Mouse (Mus musculus) CH12.LX (cell line): Measurements from ENCODE around the gene Pck2. TPM values are rescaled to one million over a fixed set of nuclear protein-coding genes. Genes with fewer than 3 reads are reported as not detected.

Source experiments
- DNase-seq: peaks from one replicate; pipeline ENCODE4 v3.0.0-alpha.2; 2013; ENCODE audit errors: extremely low read depth
- H3K27ac ChIP-seq: 2 replicates; pipeline ENCODE4 v1.5.1; 2012; ENCODE audit warnings: low read depth, mild to moderate bottlenecking, control low read depth, moderate library complexity; ENCODE audit not compliant: insufficient read depth
- H3K27me3 ChIP-seq: replicated peaks from 2 replicates; pipeline ENCODE3; 2012; ENCODE audit warnings: inconsistent platforms
- H3K36me3 ChIP-seq, 2 experiments: replicated peaks in 1 of 2; 2 replicates each; pipeline versions ENCODE3 to v1.6.1; 2012; ENCODE audit warnings: inconsistent platforms in 1 of 2, low read length in 1 of 2, mild to moderate bottlenecking in 1 of 2, mixed read lengths in 1 of 2, moderate library complexity in 1 of 2; ENCODE audit not compliant: control insufficient read depth in 1 of 2, insufficient read depth in 1 of 2
- H3K4me1 ChIP-seq, 2 experiments: 2 replicates each; pipeline ENCODE4 v1.6.1; 2012; ENCODE audit warnings: inconsistent platforms in 1 of 2, moderate library complexity in 1 of 2; ENCODE audit not compliant: insufficient read depth in 2 of 2, control insufficient read depth in 1 of 2
- H3K4me2 ChIP-seq: 2 replicates; pipeline ENCODE4 v1.6.1; 2012; ENCODE audit warnings: low read depth, mild to moderate bottlenecking, control low read depth; ENCODE audit not compliant: poor library complexity, insufficient read depth, severe bottlenecking
- H3K4me3 ChIP-seq, 3 experiments: fragments of 150-350 bp in 1 of 3; sonication (generic) in 1 of 3; replicated peaks in 1 of 3; 2 replicates each; pipeline versions ENCODE3 to v1.5.1; 2011 to 2012; ENCODE audit warnings: low read depth in 2 of 3, low read length in 2 of 3, mild to moderate bottlenecking in 2 of 3, moderate library complexity in 2 of 3, control low read depth in 1 of 3, improper control_type of control experiment in 1 of 3, inconsistent platforms in 1 of 3, mixed read lengths in 1 of 3; ENCODE audit not compliant: poor library complexity in 1 of 3
- H3K79me2 ChIP-seq: replicated peaks from 2 replicates; pipeline ENCODE4 v1.6.1; 2012; ENCODE audit warnings: mild to moderate bottlenecking, moderate library complexity; ENCODE audit not compliant: control insufficient read depth, poor library complexity, insufficient read depth, severe bottlenecking; ENCODE audit errors: extremely low read depth
- H3K9ac ChIP-seq: 2 replicates; pipeline ENCODE4 v1.6.1; 2012; ENCODE audit warnings: low read depth, mild to moderate bottlenecking, control low read depth, moderate library complexity; ENCODE audit not compliant: insufficient read depth
- H3K9me3 ChIP-seq: replicated peaks from 2 replicates; pipeline ENCODE3; 2012; ENCODE audit warnings: low read length, inconsistent platforms, mixed read lengths
- BHLHE40 ChIP-seq: IDR thresholded peaks from 2 replicates; pipeline ENCODE4 v1.6.1; 2011; ENCODE audit warnings: mild to moderate bottlenecking, low read depth, low read length, improper control_type of control experiment
- CHD1 ChIP-seq: IDR thresholded peaks from 2 replicates; pipeline ENCODE4 v1.6.1; 2012; ENCODE audit warnings: low read depth, low read length, improper control_type of control experiment, inconsistent platforms
- CHD2 ChIP-seq: IDR thresholded peaks from 2 replicates; pipeline ENCODE4 v1.6.1; 2011; ENCODE audit warnings: low read length, improper control_type of control experiment
- CTCF ChIP-seq, 2 experiments: IDR thresholded peaks in 1 of 2; conservative IDR thresholded peaks in 1 of 2; 2 replicates each; pipeline ENCODE4 v1.5.1; 2011 to 2012; ENCODE audit warnings: low read depth in 2 of 2, low read length in 2 of 2, improper control_type of control experiment in 1 of 2, inconsistent platforms in 1 of 2, mild to moderate bottlenecking in 1 of 2, moderate library complexity in 1 of 2
- E2F4 ChIP-seq: IDR thresholded peaks from 2 replicates; pipeline ENCODE4 v1.6.1; 2011; ENCODE audit warnings: low read depth, low read length, improper control_type of control experiment; ENCODE audit not compliant: insufficient replicate concordance
- ELF1 ChIP-seq: IDR thresholded peaks from 2 replicates; pipeline ENCODE4 v1.6.1; 2014; ENCODE audit warnings: low read depth, mild to moderate bottlenecking, inconsistent platforms, low read length, improper control_type of control experiment
- EP300 ChIP-seq: IDR thresholded peaks from 2 replicates; pipeline ENCODE4 v1.6.1; 2011; ENCODE audit warnings: low read length, improper control_type of control experiment
- ETS1 ChIP-seq: conservative IDR thresholded peaks from 2 replicates; pipeline ENCODE4 v1.6.1; 2012; ENCODE audit warnings: low read depth, mild to moderate bottlenecking, inconsistent platforms, low read length, improper control_type of control experiment, moderate library complexity
- GABPA ChIP-seq: IDR thresholded peaks from 2 replicates; pipeline ENCODE4 v1.6.1; 2012; ENCODE audit warnings: low read depth, low read length, improper control_type of control experiment, inconsistent platforms; ENCODE audit not compliant: insufficient replicate concordance
- HCFC1 ChIP-seq: IDR thresholded peaks from 2 replicates; pipeline ENCODE4 v1.6.1; 2012; ENCODE audit warnings: low read depth, mild to moderate bottlenecking, inconsistent platforms, low read length, improper control_type of control experiment
- IRF4 ChIP-seq: IDR thresholded peaks from 2 replicates; pipeline ENCODE4 v1.6.1; 2014; ENCODE audit warnings: low read depth, mild to moderate bottlenecking, inconsistent platforms, low read length, improper control_type of control experiment
- JUN ChIP-seq: IDR thresholded peaks from 2 replicates; pipeline ENCODE4 v1.6.1; 2011; ENCODE audit warnings: low read depth, mild to moderate bottlenecking, low read length, improper control_type of control experiment, moderate library complexity; ENCODE audit not compliant: insufficient read depth
- JUND ChIP-seq: conservative IDR thresholded peaks from 2 replicates; pipeline ENCODE4 v1.6.1; 2011; ENCODE audit warnings: low read depth, low read length, improper control_type of control experiment
- KAT2A ChIP-seq: IDR thresholded peaks from 2 replicates; pipeline ENCODE4 v1.6.1; 2012; ENCODE audit warnings: low read length, improper control_type of control experiment, inconsistent platforms; ENCODE audit not compliant: insufficient replicate concordance
- MAFK ChIP-seq: IDR thresholded peaks from 2 replicates; pipeline ENCODE4 v1.6.1; 2011; ENCODE audit warnings: low read length, improper control_type of control experiment; ENCODE audit not compliant: insufficient replicate concordance
- MAX ChIP-seq: IDR thresholded peaks from 2 replicates; pipeline ENCODE4 v1.6.1; 2011; ENCODE audit warnings: low read length, improper control_type of control experiment
- MAZ ChIP-seq: IDR thresholded peaks from 2 replicates; pipeline ENCODE4 v1.6.1; 2012; ENCODE audit warnings: low read depth, mild to moderate bottlenecking, inconsistent platforms, low read length, improper control_type of control experiment, moderate library complexity
- MEF2A ChIP-seq: IDR thresholded peaks from 2 replicates; pipeline ENCODE4 v1.6.1; 2014; ENCODE audit warnings: low read depth, mild to moderate bottlenecking, inconsistent platforms, low read length, improper control_type of control experiment, borderline replicate concordance
- MXI1 ChIP-seq: IDR thresholded peaks from 2 replicates; pipeline ENCODE4 v1.6.1; 2011; ENCODE audit warnings: mild to moderate bottlenecking, low read depth, low read length, improper control_type of control experiment
- MYC ChIP-seq: IDR thresholded peaks from 2 replicates; pipeline ENCODE4 v1.6.1; 2011; ENCODE audit warnings: low read depth, mild to moderate bottlenecking, improper control_type of control experiment, low read length
- NELFE ChIP-seq: IDR thresholded peaks from 2 replicates; pipeline ENCODE4 v1.6.1; 2011; ENCODE audit warnings: low read depth, low read length, improper control_type of control experiment
- NRF1 ChIP-seq: IDR thresholded peaks from 2 replicates; pipeline ENCODE4 v1.6.1; 2014; ENCODE audit warnings: low read depth, mild to moderate bottlenecking, inconsistent platforms, low read length, improper control_type of control experiment, moderate library complexity
- PAX5 ChIP-seq: IDR thresholded peaks from 2 replicates; pipeline ENCODE4 v1.6.1; 2012; ENCODE audit warnings: low read length, inconsistent platforms, mixed read lengths
- POLR2A ChIP-seq: IDR thresholded peaks from 2 replicates; pipeline ENCODE4 v1.6.1; 2011; ENCODE audit warnings: low read depth, mild to moderate bottlenecking, improper control_type of control experiment, low read length
- POLR2AphosphoS2 ChIP-seq: IDR thresholded peaks from 2 replicates; pipeline ENCODE4 v1.6.1; 2011; ENCODE audit warnings: low read depth, low read length, improper control_type of control experiment
- RAD21 ChIP-seq: IDR thresholded peaks from 2 replicates; pipeline ENCODE4 v1.6.1; 2011; ENCODE audit warnings: low read depth, mild to moderate bottlenecking, low read length, improper control_type of control experiment, moderate library complexity
- RCOR1 ChIP-seq: conservative IDR thresholded peaks from 2 replicates; pipeline ENCODE4 v1.6.1; 2012; ENCODE audit warnings: low read depth, mild to moderate bottlenecking, inconsistent platforms, low read length, improper control_type of control experiment
- SIN3A ChIP-seq: IDR thresholded peaks from 2 replicates; pipeline ENCODE4 v1.6.1; 2012; ENCODE audit warnings: low read length, improper control_type of control experiment, inconsistent platforms
- SMC3 ChIP-seq: IDR thresholded peaks from 2 replicates; pipeline ENCODE4 v1.6.1; 2011; ENCODE audit warnings: low read depth, low read length, improper control_type of control experiment
- TBP ChIP-seq: conservative IDR thresholded peaks from 2 replicates; pipeline ENCODE4 v1.6.1; 2011; ENCODE audit warnings: low read depth, low read length, improper control_type of control experiment
- TCF12 ChIP-seq: IDR thresholded peaks from 2 replicates; pipeline ENCODE4 v1.6.1; 2014; ENCODE audit warnings: low read depth, mild to moderate bottlenecking, inconsistent platforms, low read length, improper control_type of control experiment
- UBTF ChIP-seq: IDR thresholded peaks from 2 replicates; pipeline ENCODE4 v1.6.1; 2012; ENCODE audit warnings: low read depth, mild to moderate bottlenecking, inconsistent platforms, low read length, improper control_type of control experiment, moderate library complexity
- USF1 ChIP-seq: IDR thresholded peaks from 2 replicates; pipeline ENCODE4 v1.6.1; 2014; ENCODE audit warnings: low read depth, mild to moderate bottlenecking, inconsistent platforms, low read length, improper control_type of control experiment
- USF2 ChIP-seq: conservative IDR thresholded peaks from 2 replicates; pipeline ENCODE4 v1.6.1; 2011; ENCODE audit warnings: low read depth, low read length, improper control_type of control experiment
- ZC3H11A ChIP-seq: IDR thresholded peaks from 2 replicates; pipeline ENCODE4 v1.6.1; 2012; ENCODE audit warnings: low read depth, mild to moderate bottlenecking, inconsistent platforms, low read length, improper control_type of control experiment
- ZKSCAN1 ChIP-seq: IDR thresholded peaks from 2 replicates; pipeline ENCODE4 v1.6.1; 2012; ENCODE audit warnings: low read depth, inconsistent platforms, low read length, improper control_type of control experiment, borderline replicate concordance
- ZMIZ1 ChIP-seq: IDR thresholded peaks from 2 replicates; pipeline ENCODE4 v1.6.1; 2012; ENCODE audit warnings: low read depth, mild to moderate bottlenecking, inconsistent platforms, low read length, improper control_type of control experiment
- ZNF384 ChIP-seq: IDR thresholded peaks from 2 replicates; pipeline ENCODE4 v1.6.1; 2012; ENCODE audit warnings: low read depth, low read length, improper control_type of control experiment, inconsistent platforms
- dilution Hi-C: fragments of 300-500 bp; cut with MboI; formaldehyde crosslinking; loops from 2 replicates; pipeline ENCODE4 v1.14.3; 2020; ENCODE audit warnings: low sequenced_read_pairs; ENCODE audit not compliant: extremely low pct_unique_long_range_greater_than_20kb, extremely low pct_ligation_motif_present
- in situ Hi-C: fragments of 300-500 bp; cut with MboI; formaldehyde crosslinking; loops from 3 replicates; pipeline ENCODE4 v1.14.3; 2019; ENCODE audit warnings: low sequenced_read_pairs, low pct_ligation_motif_present, low pct_unique_long_range_greater_than_20kb, mixed read lengths
- polyA plus RNA-seq: library from polyadenylated mRNA; unstranded; fragments of >175 nt; gene quantifications from 2 replicates; pipeline ENCODE4 v1.2.1, GENCODE M21; 2012; ENCODE audit warnings: low read depth; ENCODE audit not compliant: insufficient read length
- total RNA-seq, 2 experiments: library from RNA; depleted of rRNA; stranded (reverse); fragments of 300-350 nt in 1 of 2; fragments of >200 nt in 1 of 2; gene quantifications; 2 replicates each; pipeline ENCODE4 v1.2.3; 2012 to 2014

Pck2 gene
- total RNA-seq (2012; rRNA removed) (105 and 286 TPM in 2 replicates), total RNA-seq (2014; rRNA removed) (113 and 120 TPM in 2 replicates), polyA plus RNA-seq (144 and 149 TPM in 2 replicates)

GRCm38 (mm10) chr14:55540067-55540786 lies at the start of gene Pck2:
Pck2 (plus strand) TSS chr14:55540266.
- Histone ChIP-seq H3K27me3 (no peaks in the 10 kb centered on the region), H3K9ac (peak within 1 kb of the TSS; percentile 97), H3K9me3 (no peaks in the 10 kb centered on the region), H3K4me3 (peak within 1 kb of the TSS; percentile 83 to 93 (median 87))
- DNase-seq = peak; percentile 98
- in situ Hi-C loops = no loop called here
- dilution Hi-C loops = no loop called here
- TF ChIP-seq SIN3A = no peak; the same call in 1 of the 2 replicates
- no peak for TF ChIP-seq JUN
- no peak for TF ChIP-seq UBTF
- TF ChIP-seq KAT2A = 0 out of 2 replicates have a peak, but pooled peaks have one; percentile 60
- TF ChIP-seq RCOR1 = 0 out of 2 replicates have a peak, but pooled peaks have one; percentile 38
- TF ChIP-seq MAX = peak; percentile 95
- TF ChIP-seq PAX5 = no peak
- peak; percentile 91 for TF ChIP-seq TBP
- TF ChIP-seq ZNF384 = no peak
- peak; percentile 59; the same call in 1 of the 2 replicates for TF ChIP-seq HCFC1
- TF ChIP-seq CTCF (conservative IDR thresholded peaks at IDR 0.05 in 1 of 2, IDR thresholded peaks at IDR 0.05 in 1 of 2; ENCODE audit: low read depth in 2 of 2, low read length in 2 of 2) = no peak
- TF ChIP-seq USF1 = no peak
- TF ChIP-seq ZKSCAN1 = no peak
- peak; percentile 77 for TF ChIP-seq NELFE
- peak; percentile 32; the same call in 1 of the 2 replicates for TF ChIP-seq POLR2AphosphoS2
- peak; percentile 37; the same call in 1 of the 2 replicates for TF ChIP-seq MXI1
- no peak; the same call in 1 of the 2 replicates for TF ChIP-seq ELF1
- TF ChIP-seq CHD2 = 0 out of 2 replicates have a peak, but pooled peaks have one; percentile 8
- TF ChIP-seq JUND = 0 out of 2 replicates have a peak, but pooled peaks have one; percentile 36
- TF ChIP-seq ZMIZ1 = peak; percentile 81
- TF ChIP-seq BHLHE40 = no peak
- TF ChIP-seq MEF2A = no peak; the same call in none of the 2 replicates
- TF ChIP-seq TCF12 = peak; percentile 62
- TF ChIP-seq MAZ = peak; percentile 78; the same call in 1 of the 2 replicates
- TF ChIP-seq MYC = peak; percentile 99
- TF ChIP-seq IRF4 = no peak
- no peak for TF ChIP-seq EP300
- peak; percentile 33; the same call in 1 of the 2 replicates for TF ChIP-seq ETS1
- 0 out of 2 replicates have a peak, but pooled peaks have one; percentile 46 for TF ChIP-seq E2F4
- TF ChIP-seq NRF1 = peak; percentile 43; the same call in 1 of the 2 replicates
- TF ChIP-seq POLR2A = peak; percentile 85
- TF ChIP-seq CHD1 = peak; percentile 51; the same call in 1 of the 2 replicates
- no peak for TF ChIP-seq MAFK
- TF ChIP-seq GABPA = no peak
- TF ChIP-seq USF2 = no peak
- no peak for TF ChIP-seq RAD21
- TF ChIP-seq ZC3H11A = no peak
- no peak for TF ChIP-seq SMC3
- TF ChIP-seq, all 38 proteins: peak for 19
- Histone ChIP-seq H3K79me2 (peaks cover 22% of the 10 kb centered on the region), H3K4me2 (peak within 1 kb of the TSS; percentile 92), H3K27ac (peak within 1 kb of the TSS; percentile 77), H3K4me1 (peaks cover 15 to 44% of the 10 kb centered on the region in 2 experiments), H3K36me3 (peaks cover 35 to 39% of the 10 kb centered on the region in 2 experiments)
